Mouse (Mus musculus) CH12.LX (cell line): Measurements from ENCODE around the gene Lrrc26.

ENCODE experiments used
- CTCF ChIP-seq, 2 experiments: IDR thresholded peaks in 1 of 2; conservative IDR thresholded peaks in 1 of 2; 2 replicates each; pipeline ENCODE4 v1.5.1; 2011 to 2012; ENCODE audit warnings: low read depth in 2 of 2, low read length in 2 of 2, improper control_type of control experiment in 1 of 2, inconsistent platforms in 1 of 2, mild to moderate bottlenecking in 1 of 2, moderate library complexity in 1 of 2
- POLR2A ChIP-seq: IDR thresholded peaks from 2 replicates; pipeline ENCODE4 v1.6.1; 2011; ENCODE audit warnings: low read depth, mild to moderate bottlenecking, improper control_type of control experiment, low read length

DNA sequence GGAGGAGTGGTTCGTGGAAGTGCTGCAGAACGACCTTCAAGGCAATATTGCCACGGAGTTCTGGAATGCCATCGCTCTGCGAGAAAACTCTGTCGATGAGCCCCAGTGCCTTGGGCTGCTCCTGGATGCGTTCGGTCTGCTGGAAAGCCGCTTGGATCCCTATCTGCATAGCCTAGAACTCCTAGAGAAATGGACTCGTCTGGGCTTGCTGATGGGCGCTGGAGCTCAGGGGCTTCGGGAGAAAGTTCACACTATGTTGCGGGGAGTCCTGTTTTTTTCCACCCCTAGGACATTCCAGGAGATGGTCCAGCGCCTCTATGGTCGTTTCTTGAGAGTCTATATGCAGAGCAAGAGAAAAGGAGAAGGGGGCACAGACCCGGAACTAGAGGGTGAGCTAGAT, 16.7 kb upstream of the Lrrc26 start:
- no peak for TF ChIP-seq POLR2A
- TF ChIP-seq CTCF (conservative IDR thresholded peaks at IDR 0.05 in 1 of 2, IDR thresholded peaks at IDR 0.05 in 1 of 2; ENCODE audit: low read depth in 2 of 2, low read length in 2 of 2) = no peak
